Mouse (Mus musculus) brain, embryonic 14.5 days (tissue): ENCODE measurements at regions not wholly inside any gene's neighbourhood (a gene's known extent, or its start where the extent isn't known, plus 50 kb on each side); places are given as distances from the start of the nearest gene placed in this dataset.
"Not testable (repeated sequence)": the region's sequence is repeated elsewhere in the genome, so short reads cannot be mapped to it uniquely, and the experiment has no call there.

Experiments used
- DNase-seq: peaks from one replicate; pipeline ENCODE4 v3.0.0-alpha.2; 2011; ENCODE audit warnings: low read depth
- CTCF ChIP-seq: fragments of 200-500 bp; IDR thresholded peaks from 2 replicates; pipeline ENCODE4 v1.5.1; 2012; ENCODE audit warnings: inconsistent platforms, mild to moderate bottlenecking, moderate library complexity, borderline replicate concordance; ENCODE audit not compliant: insufficient read depth, insufficient read length; ENCODE audit errors: extremely low read depth
- POLR2A ChIP-seq: fragments of 200-500 bp; IDR thresholded peaks from 2 replicates; pipeline ENCODE4 v1.6.1; 2012; ENCODE audit warnings: mild to moderate bottlenecking, inconsistent platforms, borderline replicate concordance; ENCODE audit not compliant: poor library complexity, insufficient read depth, insufficient read length, severe bottlenecking; ENCODE audit errors: extremely low read depth

- TF ChIP-seq POLR2A (no peak), CTCF (peak; percentile 69; the same call in 1 of the 2 replicates)
- DNase-seq = peak; percentile 85
Measured at GRCm38 (mm10) chr4:101366905-101367679, 52.0 kb upstream of the Ak4 start.

- TF ChIP-seq CTCF (no peak), POLR2A (no peak)
- DNase-seq = no peak
Measured at GRCm38 (mm10) chr4:101365299-101365698, 53.8 kb upstream of the Ak4 start.

GRCm38 (mm10) chr4:101364716-101365115, 54.4 kb upstream of the Ak4 start:
- no peak for DNase-seq
- TF ChIP-seq POLR2A (no peak), CTCF (no peak)

DNA sequence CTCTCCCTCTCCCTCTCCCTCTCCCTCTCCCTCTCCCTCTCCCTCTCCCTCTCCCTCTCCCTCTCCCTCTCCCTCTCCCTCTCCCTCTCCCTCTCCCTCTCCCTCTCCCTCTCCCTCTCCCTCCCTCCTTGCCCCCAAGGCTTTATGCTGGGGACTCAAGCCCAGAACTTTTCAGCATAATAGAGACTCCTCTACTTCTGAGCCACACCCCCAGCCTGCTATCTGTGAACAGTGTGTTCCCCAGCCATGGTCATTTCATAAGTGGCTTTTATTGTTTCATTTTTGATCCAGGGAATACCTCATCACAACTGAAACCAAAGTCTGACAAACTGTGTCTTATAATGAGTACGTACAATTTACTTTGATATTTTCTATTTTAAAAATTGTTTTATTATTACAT, 55.8 kb upstream of the Ak4 start:
- DNase-seq = not testable (repeated sequence)

GRCm38 (mm10) chr4:101361779-101362178, 57.3 kb upstream of the Ak4 start:
- DNase-seq = no peak
- no peak for TF ChIP-seq CTCF
- TF ChIP-seq POLR2A = no peak

DNA sequence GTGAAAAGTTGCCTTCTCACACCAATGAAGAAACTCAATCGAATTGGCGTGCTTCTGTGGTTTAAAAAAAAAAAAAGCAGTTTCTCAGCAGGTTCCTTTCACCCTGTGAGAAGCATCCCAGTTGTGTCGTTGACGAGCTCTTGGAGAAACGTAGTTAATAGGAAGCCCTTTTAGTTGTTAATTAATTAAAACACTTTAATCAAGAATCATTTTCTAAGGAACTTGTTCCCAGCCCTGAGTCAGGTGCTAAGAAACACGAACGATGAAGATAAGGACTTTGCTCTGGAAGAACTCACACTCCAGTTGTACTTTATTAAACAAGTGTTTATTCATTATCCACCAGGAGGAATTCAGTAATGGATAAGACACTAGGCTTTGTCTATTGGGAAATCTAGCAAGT, 58.8 kb upstream of the Ak4 start:
- no peak for DNase-seq
- TF ChIP-seq POLR2A = no peak
- TF ChIP-seq CTCF = no peak

- no peak for DNase-seq
- no peak for TF ChIP-seq CTCF
- no peak for TF ChIP-seq POLR2A
Measured at GRCm38 (mm10) chr4:101359119-101359518, 60.0 kb upstream of the Ak4 start.

- DNase-seq = no peak
- no peak for TF ChIP-seq POLR2A
- no peak for TF ChIP-seq CTCF
Measured at GRCm38 (mm10) chr4:101358525-101358924, 60.6 kb upstream of the Ak4 start.

DNA sequence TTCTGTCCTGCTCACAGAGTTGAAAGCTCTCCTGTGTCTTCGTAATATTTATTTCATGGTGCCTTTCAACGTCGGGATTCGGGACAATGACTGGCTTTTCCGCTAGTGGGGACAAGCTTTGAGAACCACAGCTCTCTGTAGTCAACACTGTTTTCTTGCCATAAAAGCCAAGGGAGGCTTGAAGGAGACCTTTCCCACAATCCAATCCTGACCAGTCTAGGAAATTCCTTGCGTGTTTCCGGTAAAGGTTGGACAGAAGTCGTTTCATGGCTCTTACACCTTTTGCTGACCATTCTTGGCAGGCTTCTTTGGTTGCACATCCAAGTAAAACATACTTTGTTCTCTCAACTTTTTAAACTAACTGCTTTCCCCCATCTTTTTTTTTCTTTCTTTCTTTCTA, 61.2 kb upstream of the Ak4 start:
- DNase-seq = no peak
- TF ChIP-seq CTCF (no peak), POLR2A (no peak)

- peak; percentile 82 for DNase-seq
- TF ChIP-seq POLR2A (peak; percentile 92; the same call in 1 of the 2 replicates), CTCF (no peak)
Measured at GRCm38 (mm10) chr4:101356954-101357891, 61.9 kb upstream of the Ak4 start.

DNA sequence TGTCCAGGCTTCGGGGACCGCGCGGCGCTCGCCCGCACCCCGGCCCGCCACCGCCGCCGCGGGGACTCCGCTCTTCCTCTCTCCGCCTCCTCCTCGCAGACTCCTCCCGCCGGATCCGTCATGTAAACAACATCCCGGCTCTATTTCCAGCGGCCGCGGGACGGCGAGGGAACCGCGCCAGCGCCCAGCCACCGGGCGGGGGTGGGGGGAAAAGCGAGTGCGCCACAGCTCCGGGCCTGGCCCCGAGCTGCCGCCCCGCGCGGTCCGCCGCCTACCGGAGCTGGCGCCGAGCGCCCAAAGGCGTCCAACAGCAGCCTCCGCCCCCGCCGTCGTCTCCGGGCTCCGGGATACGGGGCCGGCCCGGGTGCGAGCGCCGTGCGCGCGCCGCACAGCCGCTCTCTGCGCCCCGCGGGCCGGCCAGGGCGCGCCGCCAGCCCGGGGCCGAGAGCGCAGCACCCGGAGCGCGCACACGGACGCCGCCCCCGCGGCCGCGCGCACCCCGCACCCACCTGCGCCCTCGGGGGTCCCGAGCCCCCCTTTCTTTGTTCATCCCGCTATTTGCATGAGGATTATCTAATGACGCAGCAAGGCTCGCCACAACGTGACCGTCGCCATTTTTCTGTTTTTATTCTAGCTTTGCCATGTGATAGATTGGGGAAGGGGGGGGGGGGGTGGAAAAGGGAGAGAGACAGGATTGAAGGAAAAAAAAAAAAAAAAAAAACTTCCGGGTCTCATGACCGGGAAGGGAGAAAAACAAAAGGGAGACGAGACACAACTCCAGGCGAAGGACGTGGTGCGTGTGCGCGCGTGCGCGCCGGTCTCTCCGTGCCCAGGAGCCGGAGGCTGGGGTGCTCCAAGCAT, 62.8 kb upstream of the Ak4 start:
- peak; percentile 81 for TF ChIP-seq POLR2A
- no peak for TF ChIP-seq CTCF
- peak; percentile 97 for DNase-seq
